Comparison of ENCODE assay signal across 27 mouse cellular contexts in genomic region chr2:170776107-170776506, GRCm38 (mm10). TPM values are rescaled to one million over a fixed set of nuclear protein-coding genes. Genes with fewer than 3 reads are reported as not detected.
DNase-seq lines count a peak whose midpoint lies in the region; TF ChIP-seq lines count a peak whose summit lies in the region.
"Had no signal": no experiment of that assay in that cellular context is flagged by ENCODE, and none has a peak within 500 bp of the region (broad histone marks: within the 10 kb centered on the region; RNA-seq: fewer than 3 reads in every experiment).

No protein-coding gene starts in this region.

- H3K4me3 ChIP-seq in ES-E14 (ENCODE audit: insufficient read depth in 1 of 2, low read depth in 1 of 2, low read length in 2 of 2, poor library complexity in 1 of 2, severe bottlenecking in 1 of 2): no peak overlapping the region
- H3K4me3 ChIP-seq in forebrain, embryonic 10.5 days: no peak overlapping the region
- H3K4me3 ChIP-seq: heart, adult 2 months; heart, embryonic 10.5 days; heart, embryonic 13.5 days; hindbrain, embryonic 13.5 days; intestine, embryonic 15.5 days had no signal

- in situ Hi-C loops in ES-E14 (cut with MboI; ENCODE audit: low sequenced_read_pairs in 2 of 2, unreplicated experiment in 2 of 2): no loop called here

- peaks cover 6 to 38% of the 10 kb centered on the region in 2 experiments; a peak in 3 of 4 replicates for H3K4me1 ChIP-seq in ES-E14 (ENCODE audit: control insufficient read depth in 2 of 2, insufficient read depth in 2 of 2, low read length in 2 of 2, poor library complexity in 1 of 2)
- peaks cover 32% of the 10 kb centered on the region for H3K4me1 ChIP-seq in forebrain, embryonic 10.5 days

- DNase-seq in right cerebral cortex, adult 18-20 months: peak; percentile 48
- DNase-seq in right cerebral cortex, postnatal 10 days (ENCODE audit: low spot score in 2 of 2): no peak
- DNase-seq in ES-E14 (ENCODE audit: low read depth, low spot score) (no peak), ZHBTc4 (ENCODE audit: low read depth, low spot score) (peak; percentile 6)
- DNase-seq in forebrain, embryonic 10.5 days (ENCODE audit: extremely low spot score, low spot score): no peak
- DNase-seq in layer of hippocampus, adult 18-20 months (ENCODE audit: low spot score in 2 of 2): no peak
- DNase-seq: adrenal gland, adult 8-10 months; adrenal gland, postnatal 25 days; cerebellum, adult 18-20 months; cerebellum, adult 9-10 months; cerebellum, postnatal 14 days; forebrain, postnatal 0 days; gastrocnemius, postnatal 10 days; gastrocnemius, postnatal 36 days; heart, adult 2 months; heart, postnatal 14 days; heart, postnatal 4 days had no signal

- no peaks in the 10 kb centered on the region for H3K27me3 ChIP-seq in forebrain, embryonic 10.5 days (ENCODE audit: poor library complexity, severe bottlenecking)
- H3K27me3 ChIP-seq: hindbrain, embryonic 13.5 days; intestine, embryonic 15.5 days; Patski had no signal

- no peak overlapping the region for H3K27ac ChIP-seq in ES-E14 (ENCODE audit: insufficient read depth, low read depth, low read length, poor library complexity, severe bottlenecking)
- no peak overlapping the region for H3K27ac ChIP-seq in forebrain, embryonic 10.5 days
- H3K27ac ChIP-seq: heart, adult 2 months; heart, embryonic 10.5 days; heart, embryonic 13.5 days; hindbrain, embryonic 13.5 days; intestine, embryonic 15.5 days had no signal

- whole genome bisulfite sequencing in forebrain, embryonic 10.5 days: 96% methylated on average over 11 of the region's 11 CpGs

- no peaks in the 10 kb centered on the region for H3K9me3 ChIP-seq in ES-E14 (ENCODE audit: control insufficient read depth, insufficient read depth, low read depth, low read length)
- no peaks in the 10 kb centered on the region for H3K9me3 ChIP-seq in forebrain, embryonic 10.5 days
- H3K9me3 ChIP-seq: heart, embryonic 10.5 days; heart, embryonic 13.5 days; hindbrain, embryonic 13.5 days; intestine, embryonic 15.5 days had no signal

- no peak overlapping the region for H3K9ac ChIP-seq in ES-E14 (ENCODE audit: insufficient read depth, low read depth, low read length, poor library complexity, severe bottlenecking)
- H3K9ac ChIP-seq: forebrain, postnatal 0 days; heart, embryonic 13.5 days; hindbrain, embryonic 13.5 days; intestine, embryonic 15.5 days had no signal

- H3K36me3 ChIP-seq in ES-E14 (ENCODE audit: control insufficient read depth, insufficient read depth, low read length, poor library complexity, severe bottlenecking): no peaks in the 10 kb centered on the region
- H3K36me3 ChIP-seq in forebrain, embryonic 10.5 days (replicated peaks): no peaks in the 10 kb centered on the region
- H3K36me3 ChIP-seq: G1E; heart, embryonic 10.5 days; heart, embryonic 13.5 days; hindbrain, embryonic 13.5 days; intestine, embryonic 15.5 days had no signal

TF ChIP-seq in ES-E14, 5 proteins besides CTCF, POLR2A, EP300 and RAD21:
- 0 out of 2 replicates have a peak, but pooled peaks have one; percentile 40 for TF ChIP-seq MAFK (IDR thresholded peaks at IDR 0.05; ENCODE audit: insufficient read depth, low read depth, low read length)
- TF ChIP-seq HCFC1 (IDR thresholded peaks at IDR 0.05; ENCODE audit: borderline replicate concordance, insufficient read depth, low read length): no peak
- TF ChIP-seq CHD2 (IDR thresholded peaks at IDR 0.05; ENCODE audit: low read depth, low read length): no peak
- TF ChIP-seq ZNF384 (IDR thresholded peaks at IDR 0.05; ENCODE audit: low read depth, low read length): no peak
- no peak for TF ChIP-seq ZC3H11A (IDR thresholded peaks at IDR 0.05; ENCODE audit: borderline replicate concordance, low read depth, low read length)

RNA-seq across cellular contexts. Expression of gene Dok5, which starts 44.5 kb away (rescaled TPM):
- 0.48 and 0.58 TPM in 2 replicates for total RNA-seq in ES-E14 (2012; rRNA removed)
- 4.6 and 6.1 TPM in 2 replicates for polyA plus RNA-seq in forebrain, embryonic 10.5 days (2016; fragmentation: Nextera tagmentation; extraction: Ambion mirVana)
- 10 to 100 TPM; 13.2 to 15.4 TPM for total RNA-seq in layer of hippocampus, adult 18-20 months (2021)
- total RNA-seq: granulocyte monocyte progenitor cell, adult 5-6 weeks had no signal
- polyA plus RNA-seq: activated CD4-positive, CD25-positive, alpha-beta regulatory T cell, adult 4 months; C2C12; CD4-positive, CD25-positive, alpha-beta regulatory T cell, adult 4 months; G1E; Patski had no signal

Comparison
In these comparisons a context has a peak if more than half of its experiments do, and no peak if none do; other contexts are left out.
1. DNase-seq: peak in right cerebral cortex, adult 18-20 months (single experiment) and ZHBTc4 (single experiment); none in right cerebral cortex, postnatal 10 days (0 of 2), ES-E14 (single experiment), forebrain, embryonic 10.5 days (single experiment) and layer of hippocampus, adult 18-20 months (0 of 2).